Mouse (Mus musculus): ENCODE results near the gene Mllt10. TPM values are rescaled to one million over a fixed set of nuclear protein-coding genes. Genes with fewer than 3 reads are reported as not detected.

The Mllt10 gene
- total RNA-seq, 2 experiments from 2014 or later, result 41.6 to 42.5 TPM

- intact Hi-C loops (cut with DNase I), result loop anchor here (5.0 kb wide), 3 partner anchors 293 to 718 kb away; partner anchors contain the start of gene Commd3
- DNase-seq, result peak in 1 of 2 experiments; percentile 43
Measured at GRCm38 (mm10) chr2:18049279-18049821, 5.7 kb upstream of the Mllt10 start.

- intact Hi-C loops (cut with DNase I), result no loop called here
- no peak for DNase-seq
Measured at GRCm38 (mm10) chr2:18050018-18050417, 5.0 kb upstream of the Mllt10 start.

DNA sequence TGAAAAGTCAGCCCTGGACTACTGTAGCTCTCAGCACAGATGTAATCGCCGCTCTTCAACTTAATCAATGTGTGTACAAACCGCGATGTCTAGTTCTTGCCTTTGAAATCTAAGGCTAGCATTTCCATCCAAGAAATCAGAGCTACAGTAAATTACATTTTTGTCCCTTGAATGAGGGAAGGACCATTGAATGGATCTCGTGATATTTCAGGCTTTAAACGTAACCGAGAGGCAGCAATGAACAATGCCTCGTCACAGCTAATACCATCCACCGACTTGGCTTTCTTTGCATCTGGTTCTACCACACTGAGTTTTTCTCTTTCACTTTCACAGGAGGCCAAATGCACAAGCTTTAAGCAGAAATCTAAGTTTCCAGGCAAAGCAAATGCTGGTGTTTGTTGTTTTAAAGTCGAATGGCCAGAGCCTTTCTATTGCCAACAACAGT, 4.5 kb upstream of the Mllt10 start:
- intact Hi-C loops (cut with DNase I), result no loop called here
- no peak for DNase-seq

GRCm38 (mm10) chr2:18051026-18051830, 3.8 kb upstream of the Mllt10 start:
- intact Hi-C loops (cut with DNase I), result no loop called here
- no peak for DNase-seq

- intact Hi-C loops (cut with DNase I), result no loop called here
- no peak for DNase-seq
Measured at GRCm38 (mm10) chr2:18051831-18052170, 3.2 kb upstream of the Mllt10 start.

- DNase-seq, result no peak
- intact Hi-C loops (cut with DNase I), result no loop called here
Measured at GRCm38 (mm10) chr2:18052581-18052980, 2.5 kb upstream of the Mllt10 start.

GRCm38 (mm10) chr2:18053243-18053950, 1.6 kb upstream of the Mllt10 start:
- intact Hi-C loops (cut with DNase I), result no loop called here
- no peak for DNase-seq

DNA sequence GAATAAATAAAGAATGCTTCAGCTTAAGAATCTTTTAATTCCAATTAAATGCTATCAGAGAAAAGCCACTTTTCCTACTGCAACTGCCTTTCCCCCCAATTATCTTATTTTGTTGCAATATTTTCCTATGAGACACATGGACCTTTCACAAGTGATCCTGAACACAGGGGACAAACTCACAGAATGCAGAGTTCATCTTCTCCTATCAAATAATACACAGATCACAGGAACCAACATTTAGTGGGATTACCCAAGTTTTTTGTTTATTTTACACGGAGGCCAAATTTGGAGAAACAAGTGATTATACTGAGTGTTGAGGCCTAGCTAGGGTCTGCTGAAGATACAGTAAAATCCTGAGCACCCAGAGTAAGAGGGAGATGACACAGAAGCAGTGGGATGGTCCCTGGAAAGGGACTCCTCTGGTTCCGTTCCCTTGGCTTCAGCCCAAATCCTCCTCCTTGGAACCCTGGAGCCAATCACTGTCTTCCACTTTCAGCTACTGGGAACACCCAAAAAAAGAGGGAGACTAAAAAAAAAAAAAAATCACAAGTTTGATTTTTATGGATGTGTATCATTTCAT, 996 bp upstream of the Mllt10 start:
- DNase-seq, result peak; percentile 70 to 82
- intact Hi-C loops (cut with DNase I), result no loop called here

- DNase-seq, result peak in 1 of 2 experiments; percentile 97
- intact Hi-C loops (cut with DNase I), result no loop called here
Measured at GRCm38 (mm10) chr2:18055929-18056785, 1.1 kb downstream of the Mllt10 start.

DNA sequence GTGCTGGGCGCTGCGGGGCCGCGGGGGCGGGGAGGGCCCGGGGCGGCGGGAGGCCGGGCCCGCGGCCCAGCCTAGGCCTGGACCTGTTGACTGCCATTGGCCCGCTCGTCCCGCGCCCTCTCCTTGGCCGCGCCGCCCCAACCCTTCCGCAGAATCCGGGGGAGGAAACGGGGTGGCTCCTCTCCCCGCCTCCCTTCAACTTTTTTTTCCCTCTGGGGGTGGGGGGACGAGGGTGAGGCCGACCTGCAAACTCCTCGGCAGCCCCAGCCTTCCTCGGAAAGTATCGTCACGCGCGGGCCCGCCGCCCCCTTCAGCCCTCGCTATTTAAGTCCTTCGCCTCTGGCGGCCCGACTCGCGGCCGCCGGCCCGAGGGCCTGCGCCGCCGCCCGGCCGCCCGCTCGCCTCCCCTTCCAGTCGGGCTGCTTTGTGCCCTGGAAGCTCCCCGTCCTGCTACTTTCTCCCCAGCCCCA, 1.8 kb downstream of the Mllt10 start:
- DNase-seq, result peak; percentile 94 to 98
- intact Hi-C loops (cut with DNase I), result no loop called here

DNA sequence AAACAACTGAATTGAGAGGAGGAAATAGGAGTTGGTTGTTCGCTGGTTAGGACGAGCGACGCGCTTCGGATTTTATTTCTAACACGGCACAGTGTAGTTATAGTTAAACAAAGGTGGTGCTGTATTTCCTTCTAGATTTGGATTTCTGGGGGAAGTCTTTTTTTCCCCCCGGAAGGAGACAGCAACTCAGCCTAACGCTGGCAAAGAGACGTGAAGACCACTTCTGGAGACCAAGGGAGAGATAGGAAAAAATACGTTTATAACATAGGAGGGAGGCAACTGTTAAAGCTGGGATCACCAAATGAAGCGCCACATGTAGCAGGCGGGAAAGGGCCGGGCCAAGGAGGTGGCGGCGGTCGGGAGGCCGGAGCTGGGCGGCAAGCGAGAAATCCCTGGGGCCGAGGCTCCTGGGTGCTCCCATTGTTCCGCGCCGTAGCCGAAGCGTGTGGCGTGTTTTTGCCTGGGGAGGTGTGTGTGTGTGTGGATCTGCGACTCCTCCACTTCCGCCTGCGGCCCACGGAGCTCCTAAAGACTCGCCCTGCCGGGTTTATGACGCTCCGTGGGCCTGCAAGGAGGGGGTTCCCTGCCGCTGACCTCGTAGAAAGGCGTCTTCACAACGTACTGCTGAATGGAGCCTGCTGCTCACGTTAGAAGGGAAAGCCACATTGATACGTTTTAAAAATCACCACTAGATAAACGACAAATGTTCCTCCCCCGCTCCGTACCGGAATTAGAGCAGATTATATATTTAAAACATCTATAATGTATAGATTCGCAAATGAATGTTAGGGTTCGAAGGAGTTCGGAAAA, 2.5 kb downstream of the Mllt10 start:
- DNase-seq, result peak; percentile 70
- intact Hi-C loops (cut with DNase I), result no loop called here

- intact Hi-C loops (cut with DNase I), result no loop called here
- DNase-seq, result no peak
Measured at GRCm38 (mm10) chr2:18058146-18058708, 3.2 kb downstream of the Mllt10 start.

GRCm38 (mm10) chr2:18059063-18059462, 4.0 kb downstream of the Mllt10 start:
- DNase-seq, result no peak
- intact Hi-C loops (cut with DNase I), result no loop called here

GRCm38 (mm10) chr2:18059891-18060290, 4.9 kb downstream of the Mllt10 start:
- intact Hi-C loops (cut with DNase I), result loop anchor here (10.0 kb wide), 1 partner anchor 145 kb away; no protein-coding TSS in a partner anchor
- no peak for DNase-seq

GRCm38 (mm10) chr2:18060396-18060795, 5.4 kb downstream of the Mllt10 start:
- intact Hi-C loops (cut with DNase I), result loop anchor here (10.0 kb wide), 1 partner anchor 144 kb away; no protein-coding TSS in a partner anchor
- DNase-seq, result no peak

- DNase-seq, result peak in 1 of 2 experiments; percentile 62
- intact Hi-C loops (cut with DNase I), result loop anchor here (1.0 to 10.0 kb wide), 2 partner anchors 36 to 141 kb away; no protein-coding TSS in a partner anchor
Measured at GRCm38 (mm10) chr2:18063763-18064251, 8.8 kb downstream of the Mllt10 start.

- DNase-seq, result peak; percentile 94 to 95
- intact Hi-C loops (cut with DNase I), result loop anchor here (1.0 to 10.0 kb wide), 2 partner anchors 36 to 140 kb away; no protein-coding TSS in a partner anchor
Measured at GRCm38 (mm10) chr2:18064356-18064858, 9.4 kb downstream of the Mllt10 start.

All from heart, postnatal 14 days (tissue).